Mouse (Mus musculus) heart, adult 2 months (tissue): ENCODE data around the gene Furin.

Source experiments
- CTCF ChIP-seq: fragments of 200-600 bp; IDR thresholded peaks from 2 replicates; pipeline ENCODE4 v1.8.1; 2022; ENCODE audit warnings: antibody characterized with exemption, mild to moderate bottlenecking, moderate library complexity
- EP300 ChIP-seq: fragments of 200-500 bp; IDR thresholded peaks from 2 replicates; pipeline ENCODE4 v1.6.1; 2011; ENCODE audit warnings: low read depth, low read length, control low read depth; ENCODE audit not compliant: insufficient read depth
- POLR2A ChIP-seq: fragments of 200-500 bp; IDR thresholded peaks from 2 replicates; pipeline ENCODE4 v1.6.1; 2011; ENCODE audit warnings: mild to moderate bottlenecking, low read depth, low read length, control low read depth; ENCODE audit not compliant: insufficient read depth

DNA sequence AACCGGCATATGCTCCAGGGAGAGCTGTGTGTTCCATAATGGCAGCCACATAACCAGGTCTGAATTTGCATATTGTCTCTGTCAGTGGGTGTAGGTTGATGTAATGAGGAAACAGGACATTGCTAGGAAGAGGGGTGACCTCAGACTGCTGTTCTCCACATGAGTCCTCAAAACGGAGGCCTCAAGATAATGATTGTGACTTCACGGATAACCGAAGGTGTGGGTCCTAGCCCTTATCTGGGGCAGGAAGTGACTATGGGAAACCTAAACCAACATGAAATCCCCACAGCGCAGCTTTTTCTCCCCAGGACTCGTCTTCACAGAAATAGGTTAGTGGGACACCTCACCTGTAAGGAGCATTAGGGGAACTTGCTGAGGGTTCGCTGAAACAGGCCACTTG lies 11.7 kb upstream of the Furin start:
- TF ChIP-seq CTCF (no peak), EP300 (no peak), POLR2A (no peak)
